Mouse (Mus musculus): Measurements from ENCODE around the gene Grem1. TPM values are rescaled to one million over a fixed set of nuclear protein-coding genes. Genes with fewer than 3 reads are reported as not detected.

Grem1 gene
- polyA plus RNA-seq, 1 experiment from 2014 or later, result 11.0 TPM

DNA sequence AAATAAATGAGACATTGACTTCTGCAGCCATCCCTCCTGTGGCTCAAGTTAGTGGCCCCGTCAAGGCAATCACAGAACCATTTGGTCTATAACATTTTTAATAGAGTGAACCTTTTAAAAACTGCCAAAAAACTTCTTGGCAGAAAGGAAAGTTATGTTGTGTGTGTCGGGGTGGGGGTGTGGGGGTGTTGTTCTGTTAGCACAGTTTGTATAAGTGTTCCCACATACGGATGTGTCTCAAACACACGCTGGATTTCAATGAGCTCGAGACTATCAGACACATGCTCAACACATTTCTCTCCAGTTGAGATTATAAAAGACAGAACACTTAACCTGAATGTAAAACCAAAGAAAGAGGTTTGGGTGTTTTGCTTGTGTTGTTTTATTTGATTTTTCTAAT is 22.7 kb upstream of the Grem1 start:
- Histone ChIP-seq H3K4me2 (replicated peaks; ENCODE audit: low read depth) (no peak overlapping the region), H3K9ac (ENCODE audit: low read depth, low read length) (no peak overlapping the region), H3K4me1 (replicated peaks; ENCODE audit: control insufficient read depth, insufficient read depth, low read length) (no peaks in the 10 kb centered on the region), H3K27ac (ENCODE audit: low read depth, low read length) (no peak overlapping the region), H3K4me3 (ENCODE audit: low read depth, low read length) (no peak overlapping the region), H3K27me3 (replicated peaks; ENCODE audit: control insufficient read depth, insufficient read depth, low read length) (no peaks in the 10 kb centered on the region), H3K36me3 (ENCODE audit: control insufficient read depth, insufficient read depth) (no peaks in the 10 kb centered on the region), H3K9me3 (ENCODE audit: control insufficient read depth) (no peaks in the 10 kb centered on the region)
- WGBS, result 75% methylated on average over 5 of the region's 5 CpGs
- no peak for ATAC-seq
- TF ChIP-seq CTCF (IDR thresholded peaks at IDR 0.05; ENCODE audit: low read depth), result no peak

DNA sequence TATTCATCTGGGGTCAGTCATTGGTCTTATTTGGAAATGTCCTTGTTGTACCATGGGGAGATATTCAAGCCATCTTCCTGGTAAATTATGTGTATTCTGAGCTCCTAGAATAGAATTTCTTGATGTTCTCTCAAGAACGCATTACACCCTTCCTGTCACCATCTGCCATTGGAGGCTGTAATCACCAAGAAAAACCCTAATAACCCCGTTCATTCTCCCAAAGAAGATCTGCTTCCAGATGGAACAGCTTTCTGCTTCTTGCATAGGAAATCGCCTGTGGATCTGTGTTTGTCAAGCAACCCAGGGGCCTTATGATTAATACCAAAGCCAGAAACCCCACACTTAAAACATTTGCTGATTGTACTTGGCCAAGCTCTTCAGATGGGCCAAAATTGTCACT is 20.9 kb upstream of the Grem1 start:
- Histone ChIP-seq H3K9me3 (ENCODE audit: control insufficient read depth) (no peaks in the 10 kb centered on the region), H3K27me3 (replicated peaks; ENCODE audit: control insufficient read depth, insufficient read depth, low read length) (no peaks in the 10 kb centered on the region), H3K36me3 (ENCODE audit: control insufficient read depth, insufficient read depth) (no peaks in the 10 kb centered on the region), H3K27ac (ENCODE audit: low read depth, low read length) (no peak overlapping the region), H3K4me2 (replicated peaks; ENCODE audit: low read depth) (no peak overlapping the region), H3K4me1 (replicated peaks; ENCODE audit: control insufficient read depth, insufficient read depth, low read length) (no peaks in the 10 kb centered on the region), H3K9ac (ENCODE audit: low read depth, low read length) (no peak overlapping the region), H3K4me3 (ENCODE audit: low read depth, low read length) (no peak overlapping the region)
- no peak for ATAC-seq
- 81% methylated on average over 3 of the region's 3 CpGs for WGBS
- no peak for TF ChIP-seq CTCF (IDR thresholded peaks at IDR 0.05; ENCODE audit: low read depth)

DNA sequence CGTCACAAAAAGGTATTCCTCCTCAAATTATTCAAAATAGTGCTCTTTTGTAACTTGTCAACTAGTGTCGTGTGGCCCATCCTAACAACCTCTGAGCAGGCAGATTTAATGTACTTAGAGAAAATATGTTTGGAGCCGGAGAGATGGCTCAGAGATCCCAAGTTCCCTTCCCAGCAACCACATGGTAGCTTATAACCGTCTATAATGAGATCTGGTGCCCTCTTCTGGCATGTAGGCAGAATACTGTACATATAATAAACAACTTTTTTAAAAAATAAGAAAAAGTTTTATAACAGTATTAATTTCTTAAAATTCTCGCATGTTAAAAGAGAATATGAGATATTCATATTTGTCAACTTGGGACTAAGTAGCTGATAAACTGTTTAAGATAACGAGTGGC is 19.6 kb upstream of the Grem1 start:
- no peak overlapping the region for H3K27ac ChIP-seq (ENCODE audit: low read depth, low read length)
- H3K4me3 ChIP-seq (ENCODE audit: low read depth, low read length), result no peak overlapping the region
- no peaks in the 10 kb centered on the region for H3K4me1 ChIP-seq (replicated peaks; ENCODE audit: control insufficient read depth, insufficient read depth, low read length)
- H3K9me3 ChIP-seq (ENCODE audit: control insufficient read depth), result no peaks in the 10 kb centered on the region
- no peaks in the 10 kb centered on the region for H3K27me3 ChIP-seq (replicated peaks; ENCODE audit: control insufficient read depth, insufficient read depth, low read length)
- H3K9ac ChIP-seq (ENCODE audit: low read depth, low read length), result no peak overlapping the region
- H3K4me2 ChIP-seq (replicated peaks; ENCODE audit: low read depth), result no peak overlapping the region
- ATAC-seq, result no peak
- H3K36me3 ChIP-seq (ENCODE audit: control insufficient read depth, insufficient read depth), result no peaks in the 10 kb centered on the region
- peak; percentile 40 for TF ChIP-seq CTCF (IDR thresholded peaks at IDR 0.05; ENCODE audit: low read depth)
- 73% methylated on average over 6 of the region's 6 CpGs for WGBS

GRCm38 (mm10) chr2:113776297-113776696 is 17.9 kb upstream of the Grem1 start:
- H3K27ac ChIP-seq (ENCODE audit: low read depth, low read length), result no peak overlapping the region
- no peaks in the 10 kb centered on the region for H3K27me3 ChIP-seq (replicated peaks; ENCODE audit: control insufficient read depth, insufficient read depth, low read length)
- ATAC-seq, result no peak
- WGBS, result 92% methylated on average over 3 of the region's 3 CpGs
- no peak overlapping the region for H3K4me3 ChIP-seq (ENCODE audit: low read depth, low read length)
- no peak overlapping the region for H3K4me2 ChIP-seq (replicated peaks; ENCODE audit: low read depth)
- no peak for TF ChIP-seq CTCF (IDR thresholded peaks at IDR 0.05; ENCODE audit: low read depth)
- no peaks in the 10 kb centered on the region for H3K4me1 ChIP-seq (replicated peaks; ENCODE audit: control insufficient read depth, insufficient read depth, low read length)
- no peak overlapping the region for H3K9ac ChIP-seq (ENCODE audit: low read depth, low read length)
- no peaks in the 10 kb centered on the region for H3K9me3 ChIP-seq (ENCODE audit: control insufficient read depth)
- no peaks in the 10 kb centered on the region for H3K36me3 ChIP-seq (ENCODE audit: control insufficient read depth, insufficient read depth)

GRCm38 (mm10) chr2:113774150-113774805 is 15.8 kb upstream of the Grem1 start:
- H3K9ac ChIP-seq (ENCODE audit: low read depth, low read length), result no peak overlapping the region
- no peak for TF ChIP-seq CTCF (IDR thresholded peaks at IDR 0.05; ENCODE audit: low read depth)
- no peaks in the 10 kb centered on the region for H3K36me3 ChIP-seq (ENCODE audit: control insufficient read depth, insufficient read depth)
- H3K27me3 ChIP-seq (replicated peaks; ENCODE audit: control insufficient read depth, insufficient read depth, low read length), result no peaks in the 10 kb centered on the region
- ATAC-seq, result peak; percentile 63; the same call in 1 of the 2 replicates
- 48% methylated on average over 6 of the region's 6 CpGs for WGBS
- no peak overlapping the region for H3K27ac ChIP-seq (ENCODE audit: low read depth, low read length)
- no peak overlapping the region for H3K4me3 ChIP-seq (ENCODE audit: low read depth, low read length)
- H3K9me3 ChIP-seq (ENCODE audit: control insufficient read depth), result no peaks in the 10 kb centered on the region
- H3K4me2 ChIP-seq (replicated peaks; ENCODE audit: low read depth), result peak overlapping the region; percentile 48
- no peaks in the 10 kb centered on the region for H3K4me1 ChIP-seq (replicated peaks; ENCODE audit: control insufficient read depth, insufficient read depth, low read length)

- Histone ChIP-seq H3K9ac (ENCODE audit: low read depth, low read length) (no peak overlapping the region), H3K27ac (ENCODE audit: low read depth, low read length) (no peak overlapping the region), H3K4me1 (replicated peaks; ENCODE audit: control insufficient read depth, insufficient read depth, low read length) (no peaks in the 10 kb centered on the region), H3K4me2 (replicated peaks; ENCODE audit: low read depth) (no peak overlapping the region), H3K9me3 (ENCODE audit: control insufficient read depth) (no peaks in the 10 kb centered on the region), H3K4me3 (ENCODE audit: low read depth, low read length) (no peak overlapping the region), H3K27me3 (replicated peaks; ENCODE audit: control insufficient read depth, insufficient read depth, low read length) (no peaks in the 10 kb centered on the region), H3K36me3 (ENCODE audit: control insufficient read depth, insufficient read depth) (no peaks in the 10 kb centered on the region)
- WGBS, result 79% methylated on average over 8 of the region's 8 CpGs
- no peak for ATAC-seq
- no peak for TF ChIP-seq CTCF (IDR thresholded peaks at IDR 0.05; ENCODE audit: low read depth)
Measured at GRCm38 (mm10) chr2:113768541-113769303, 10.3 kb upstream of the Grem1 start.
